Mouse (Mus musculus) liver, postnatal 0 days (tissue): ENCODE data around the gene Parp16.

Experiments used
- CTCF ChIP-seq: sonication (generic); IDR thresholded peaks from 2 replicates; pipeline ENCODE4 v1.5.1; 2016; ENCODE audit warnings: antibody characterized with exemption, low read depth
- EP300 ChIP-seq: IDR thresholded peaks from 2 replicates; pipeline ENCODE4 v1.6.1; 2016; ENCODE audit warnings: antibody characterized with exemption, low read depth, mild to moderate bottlenecking

GRCm38 (mm10) chr9:65179817-65180624 is 15.1 kb upstream of the Parp16 start:
- TF ChIP-seq CTCF, result no peak
- no peak for TF ChIP-seq EP300
